Mouse (Mus musculus) limb, embryonic 11.5 days (tissue): ENCODE measurements around the gene Bcl6b. TPM values are rescaled to one million over a fixed set of nuclear protein-coding genes. Genes with fewer than 3 reads are reported as not detected.

Experiments used
- ATAC-seq: fragments of 200-750 bp; cut with Nextera tagmentation; 2 replicates; pipeline ENCODE4 v1.8.0; 2017; ENCODE audit warnings: low read depth; ENCODE audit not compliant: insufficient number of reproducible peaks, low FRiP score, low TSS enrichment
- DNase-seq: peaks from one replicate; pipeline ENCODE4 v3.0.0-alpha.2; 2015; ENCODE audit warnings: low spot score
- H3K27ac ChIP-seq: fragments of 300-500 bp; sonication (generic); replicated peaks from 2 replicates; pipeline ENCODE4 v1.5.1; 2014; ENCODE audit warnings: low read depth, mild to moderate bottlenecking, low read length
- H3K27me3 ChIP-seq: fragments of 300-500 bp; sonication (generic); 2 replicates; pipeline ENCODE4 v1.6.1; 2014; ENCODE audit warnings: mild to moderate bottlenecking, low read length, mixed read lengths; ENCODE audit not compliant: control insufficient read depth, insufficient read depth
- H3K36me3 ChIP-seq: fragments of 300-500 bp; sonication (generic); 2 replicates; pipeline ENCODE4 v1.6.1; 2014; ENCODE audit warnings: mild to moderate bottlenecking, low read length, moderate library complexity, mixed read lengths; ENCODE audit not compliant: control insufficient read depth, insufficient read depth
- H3K4me1 ChIP-seq: fragments of 300-500 bp; sonication (generic); 2 replicates; pipeline ENCODE4 v1.6.1; 2014; ENCODE audit warnings: low read length, mixed read lengths; ENCODE audit not compliant: control insufficient read depth, insufficient read depth
- H3K4me2 ChIP-seq: fragments of 300-500 bp; sonication (generic); 2 replicates; pipeline ENCODE4 v1.6.1; 2014; ENCODE audit warnings: low read depth, mild to moderate bottlenecking, moderate library complexity; ENCODE audit not compliant: severe bottlenecking
- H3K4me3 ChIP-seq: fragments of 300-500 bp; sonication (generic); 2 replicates; pipeline ENCODE4 v1.5.1; 2014; ENCODE audit warnings: low read depth, low read length
- H3K9ac ChIP-seq: fragments of 300-500 bp; sonication (generic); 2 replicates; pipeline ENCODE4 v1.6.1; 2014; ENCODE audit warnings: mild to moderate bottlenecking, low read length
- H3K9me3 ChIP-seq: fragments of 300-500 bp; sonication (generic); 2 replicates; pipeline ENCODE4 v1.6.1; 2016; ENCODE audit warnings: low read length; ENCODE audit not compliant: control insufficient read depth
- WGBS: fragments of 180-500 bp; shearing (Covaris S2); extraction: QIAGEN DNeasy Blood & Tissue Kit; methylation state at CpG from one replicate; pipeline ENCODE4 v1.1.7; 2014; 5-methylcytosine and 5-hydroxymethylcytosine counted together
- polyA plus RNA-seq: library from polyadenylated mRNA; unstranded; fragments of >200 nt; fragmentation: Nextera tagmentation; extraction: Ambion mirVana; gene quantifications from 2 replicates; pipeline ENCODE4 v1.2.1, GENCODE M21; 2014

Bcl6b gene
- polyA plus RNA-seq, 1 experiment from 2014 or later: 7.5 TPM

DNA sequence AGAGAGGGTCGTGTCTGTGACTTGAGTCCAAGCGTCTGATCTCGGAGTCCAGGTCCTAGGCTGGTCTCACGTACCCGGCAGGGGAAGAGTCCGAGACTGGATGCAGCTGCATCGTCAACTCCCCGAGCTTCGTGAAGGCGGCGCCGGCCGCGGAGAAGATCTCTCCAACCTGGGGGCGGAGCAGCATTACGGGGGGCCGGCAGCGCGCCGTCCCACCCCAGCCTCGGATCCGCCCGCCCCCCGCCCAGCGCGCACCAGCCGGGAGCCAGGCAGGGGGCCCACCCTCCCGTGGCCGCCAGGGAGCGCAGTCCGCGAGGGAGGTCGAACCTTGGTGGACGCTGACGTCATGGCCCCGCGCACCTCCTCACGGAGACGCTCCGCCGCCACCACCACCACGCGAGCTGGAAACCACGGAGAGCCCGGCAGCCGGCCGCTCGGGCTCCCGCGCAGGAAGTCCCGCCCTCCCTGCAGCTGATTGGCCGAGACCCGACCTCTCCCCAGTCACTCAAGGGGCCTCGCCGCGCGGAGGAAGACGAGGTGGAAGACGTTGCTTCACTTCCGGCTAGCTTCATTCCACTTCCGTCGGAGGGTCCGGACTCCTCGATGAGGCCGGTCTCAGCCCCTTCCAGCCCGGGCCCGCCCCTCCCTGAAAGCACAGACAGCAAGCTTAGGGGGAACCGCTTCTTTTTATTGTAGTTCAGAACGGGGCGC lies 8.0 kb upstream of the Bcl6b start, which contains the start of gene 0610010K14Rik:
Gene 0610010K14Rik, minus strand, starts transcription at position 458 of the 711 bp plus-strand sequence.
- H3K36me3 ChIP-seq: peaks cover 7% of the 10 kb centered on the region; the same call in 1 of the 2 replicates
- peak within 1 kb of the TSS; percentile 84 for H3K27ac ChIP-seq
- H3K4me1 ChIP-seq: peaks cover 22% of the 10 kb centered on the region
- peak within 1 kb of the TSS; percentile 89 for H3K4me3 ChIP-seq
- DNase-seq (peak; percentile 99), ATAC-seq (peak; percentile 87)
- WGBS: under 1% methylated on average over 68 of the region's 70 CpGs
- H3K27me3 ChIP-seq: no peaks in the 10 kb centered on the region
- peak within 1 kb of the TSS; percentile 84 for H3K9ac ChIP-seq
- peak within 1 kb of the TSS; percentile 93 for H3K4me2 ChIP-seq
- H3K9me3 ChIP-seq: no peaks in the 10 kb centered on the region

DNA sequence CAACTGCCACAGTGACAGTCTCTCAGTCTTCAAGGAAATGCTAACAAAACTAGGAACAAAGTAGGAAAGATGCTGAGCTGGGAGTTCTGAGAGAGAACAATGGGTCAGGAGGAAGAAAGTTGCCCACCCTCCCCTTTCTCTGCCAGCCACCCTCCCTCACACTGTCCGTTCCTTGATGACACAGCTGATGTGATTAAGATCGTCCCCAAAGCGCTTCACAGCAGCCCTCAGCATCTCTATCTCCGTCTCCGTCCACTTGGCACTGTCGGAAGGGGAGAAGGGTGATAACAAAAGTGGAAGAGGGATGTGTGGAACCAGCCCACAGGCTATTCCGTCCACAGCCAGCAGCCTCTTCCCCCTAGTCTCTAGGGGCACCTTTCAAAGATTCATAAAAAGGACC lies 7.1 kb upstream of the Bcl6b start:
- Histone ChIP-seq H3K4me1 (peaks cover 25% of the 10 kb centered on the region), H3K27me3 (no peaks in the 10 kb centered on the region), H3K36me3 (peaks cover 7% of the 10 kb centered on the region; the same call in 1 of the 2 replicates), H3K4me2 (peak overlapping the region; percentile 93), H3K9me3 (no peaks in the 10 kb centered on the region), H3K4me3 (peak overlapping the region; percentile 89), H3K27ac (peak overlapping the region; percentile 84), H3K9ac (peak overlapping the region; percentile 84)
- WGBS: 49% methylated on average over 7 of the region's 7 CpGs
- DNase-seq: no peak
- ATAC-seq: no peak

DNA sequence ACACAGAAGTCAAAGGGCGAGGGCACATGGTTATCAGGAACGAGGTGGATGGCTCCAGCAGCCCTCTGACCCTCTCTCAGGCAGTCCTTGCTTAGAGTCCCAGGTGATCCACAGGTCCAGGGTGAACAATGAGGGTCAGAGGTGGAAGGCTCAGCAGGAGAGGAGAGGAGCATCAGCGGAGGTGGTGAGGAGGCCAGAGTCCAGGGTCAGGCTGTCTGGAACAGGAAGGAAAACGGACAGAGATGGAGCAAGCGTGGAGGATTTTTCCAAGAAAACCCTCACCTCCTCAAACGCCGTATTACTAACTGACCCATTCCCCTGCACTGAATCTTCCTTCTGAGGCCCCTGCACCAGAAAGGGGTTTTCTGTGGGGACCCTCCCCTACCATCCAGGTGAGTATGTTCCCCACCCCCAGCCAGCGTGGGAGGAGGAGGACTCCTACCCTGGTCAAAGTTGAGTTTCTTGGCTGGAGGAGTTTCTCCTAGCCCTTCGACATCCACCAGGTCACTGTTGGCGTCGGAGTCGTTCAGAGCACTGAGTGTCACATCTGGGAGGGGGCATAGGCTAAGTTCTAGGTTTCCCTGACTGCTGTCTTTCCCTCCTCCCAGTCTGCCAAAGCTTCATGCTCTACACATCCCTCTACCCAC lies 5.8 kb upstream of the Bcl6b start:
- Histone ChIP-seq H3K4me1 (peaks cover 25% of the 10 kb centered on the region), H3K9me3 (no peaks in the 10 kb centered on the region), H3K27ac (no peak overlapping the region), H3K27me3 (no peaks in the 10 kb centered on the region; the same call in 1 of the 2 replicates), H3K36me3 (peaks cover 7% of the 10 kb centered on the region; the same call in 1 of the 2 replicates), H3K4me3 (no peak overlapping the region), H3K4me2 (no peak overlapping the region), H3K9ac (no peak overlapping the region)
- ATAC-seq (no peak), DNase-seq (no peak)
- 93% methylated on average over 12 of the region's 12 CpGs for WGBS

DNA sequence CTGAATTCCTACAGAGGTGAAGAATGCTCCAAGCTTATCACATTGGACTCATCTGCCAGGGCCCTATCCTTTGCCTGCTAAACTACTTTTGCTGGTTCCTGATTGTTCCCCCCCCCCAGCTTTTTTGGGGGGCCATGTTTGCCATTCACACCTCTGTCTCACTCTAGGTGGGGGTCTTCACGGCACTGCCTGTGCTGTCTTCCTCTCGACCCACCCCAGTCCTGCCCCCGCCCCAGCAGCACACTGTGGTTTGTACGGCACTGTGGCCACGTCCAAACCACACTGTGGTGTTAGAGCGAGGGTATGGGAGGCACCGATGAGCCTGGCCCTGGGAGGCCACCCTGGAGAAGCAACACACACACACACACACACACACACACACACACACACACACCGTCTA lies 4.9 kb upstream of the Bcl6b start:
- DNase-seq: no peak

DNA sequence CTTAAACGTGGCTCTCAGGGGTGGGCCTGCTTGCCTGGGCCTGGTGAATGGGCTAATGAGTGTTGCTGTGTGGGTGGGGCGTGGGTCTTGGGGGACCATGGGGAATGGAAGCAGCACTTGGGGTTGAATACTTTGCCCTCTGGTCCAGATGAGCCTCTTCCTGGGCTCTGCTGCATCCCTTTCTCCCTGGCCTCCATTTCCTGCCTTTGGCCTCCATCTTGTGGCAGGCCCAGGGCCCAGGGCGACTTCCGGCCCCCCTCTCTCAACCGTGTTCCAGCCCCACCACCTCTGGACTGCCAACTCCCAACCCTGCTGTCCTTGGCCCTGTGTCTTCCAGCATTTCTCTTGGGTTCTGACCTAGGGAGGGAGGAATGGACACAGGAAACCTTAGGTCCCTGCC lies 4.4 kb upstream of the Bcl6b start:
- Histone ChIP-seq H3K27me3 (peaks cover 13% of the 10 kb centered on the region), H3K4me2 (no peak overlapping the region), H3K36me3 (peaks cover 7% of the 10 kb centered on the region; the same call in 1 of the 2 replicates), H3K9me3 (no peaks in the 10 kb centered on the region), H3K4me3 (no peak overlapping the region), H3K4me1 (peaks cover 29% of the 10 kb centered on the region), H3K27ac (no peak overlapping the region), H3K9ac (no peak overlapping the region)
- DNase-seq: no peak
- no peak for ATAC-seq
- 70% methylated on average over 5 of the region's 5 CpGs for WGBS

More for the DNA sequence above, 4.9 kb upstream of the Bcl6b start:
- 92% methylated on average over 8 of the region's 8 CpGs for WGBS
- no peak overlapping the region for H3K27ac ChIP-seq
- peaks cover 26% of the 10 kb centered on the region for H3K4me1 ChIP-seq
- ATAC-seq: no peak
- H3K36me3 ChIP-seq: peaks cover 7% of the 10 kb centered on the region; the same call in 1 of the 2 replicates
- H3K9ac ChIP-seq: no peak overlapping the region
- H3K9me3 ChIP-seq: no peaks in the 10 kb centered on the region
- H3K4me3 ChIP-seq: no peak overlapping the region
- H3K4me2 ChIP-seq: no peak overlapping the region
- peaks cover 9% of the 10 kb centered on the region for H3K27me3 ChIP-seq

DNA sequence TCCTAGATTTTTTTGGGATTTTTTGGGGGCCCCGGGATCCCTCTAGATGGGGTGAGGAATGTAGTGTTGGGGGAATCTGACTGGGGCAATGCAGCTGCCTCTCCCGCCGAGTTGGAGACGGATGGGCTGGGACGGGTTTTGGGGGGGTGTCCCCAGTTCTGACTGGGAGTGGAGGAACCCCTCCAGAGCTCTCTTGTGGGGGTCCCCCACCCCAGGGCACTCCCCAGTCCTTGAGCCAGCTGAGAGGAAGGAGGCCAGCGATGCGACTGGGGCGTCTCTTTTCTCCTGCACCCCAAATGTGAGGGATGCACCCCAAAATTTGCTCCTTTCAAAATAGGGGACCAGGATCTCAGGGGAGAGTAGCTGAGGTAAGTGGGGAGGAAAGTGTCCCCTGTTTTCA lies 3.4 kb upstream of the Bcl6b start:
- WGBS: 39% methylated on average over 8 of the region's 8 CpGs
- peak overlapping the region; percentile 61 for H3K4me2 ChIP-seq
- peak overlapping the region; percentile 67 for H3K9ac ChIP-seq
- peaks cover 23% of the 10 kb centered on the region for H3K27me3 ChIP-seq
- ATAC-seq (no peak), DNase-seq (no peak)
- peaks cover 23% of the 10 kb centered on the region for H3K4me1 ChIP-seq
- peaks cover 7% of the 10 kb centered on the region; the same call in 1 of the 2 replicates for H3K36me3 ChIP-seq
- H3K4me3 ChIP-seq: peak overlapping the region; percentile 28; the same call in 1 of the 2 replicates
- H3K9me3 ChIP-seq: no peaks in the 10 kb centered on the region
- no peak overlapping the region; the same call in 1 of the 2 replicates for H3K27ac ChIP-seq

DNA sequence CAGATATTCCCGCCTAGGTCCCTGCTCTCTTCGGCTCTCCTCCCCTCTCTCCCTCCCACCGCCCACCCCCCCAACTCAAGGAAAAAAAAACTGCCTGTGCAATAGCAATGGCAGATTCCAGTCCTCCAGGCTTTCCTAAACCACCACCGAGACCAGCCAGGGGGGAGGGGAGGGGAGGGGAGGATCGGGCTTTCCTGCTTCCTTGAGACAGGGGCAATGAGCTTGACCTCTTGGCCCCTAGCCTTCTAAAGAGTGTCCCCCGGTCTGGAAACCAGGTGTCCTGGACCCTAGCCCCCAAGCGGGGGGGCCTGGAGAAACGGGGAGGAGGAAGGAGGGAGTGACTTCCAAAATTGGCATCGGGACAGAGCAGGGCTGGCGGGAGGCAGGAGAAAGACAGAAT lies 2.9 kb upstream of the Bcl6b start:
- peak overlapping the region; percentile 28 for H3K4me3 ChIP-seq
- H3K9me3 ChIP-seq: no peaks in the 10 kb centered on the region
- no peak for ATAC-seq
- no peak overlapping the region; the same call in 1 of the 2 replicates for H3K27ac ChIP-seq
- peaks cover 28% of the 10 kb centered on the region for H3K27me3 ChIP-seq
- peaks cover 7% of the 10 kb centered on the region; the same call in 1 of the 2 replicates for H3K36me3 ChIP-seq
- 6% methylated on average over 9 of the region's 10 CpGs for WGBS
- DNase-seq: peak; percentile 80
- H3K9ac ChIP-seq: peak overlapping the region; percentile 67
- peaks cover 23% of the 10 kb centered on the region for H3K4me1 ChIP-seq
- H3K4me2 ChIP-seq: peak overlapping the region; percentile 61

DNA sequence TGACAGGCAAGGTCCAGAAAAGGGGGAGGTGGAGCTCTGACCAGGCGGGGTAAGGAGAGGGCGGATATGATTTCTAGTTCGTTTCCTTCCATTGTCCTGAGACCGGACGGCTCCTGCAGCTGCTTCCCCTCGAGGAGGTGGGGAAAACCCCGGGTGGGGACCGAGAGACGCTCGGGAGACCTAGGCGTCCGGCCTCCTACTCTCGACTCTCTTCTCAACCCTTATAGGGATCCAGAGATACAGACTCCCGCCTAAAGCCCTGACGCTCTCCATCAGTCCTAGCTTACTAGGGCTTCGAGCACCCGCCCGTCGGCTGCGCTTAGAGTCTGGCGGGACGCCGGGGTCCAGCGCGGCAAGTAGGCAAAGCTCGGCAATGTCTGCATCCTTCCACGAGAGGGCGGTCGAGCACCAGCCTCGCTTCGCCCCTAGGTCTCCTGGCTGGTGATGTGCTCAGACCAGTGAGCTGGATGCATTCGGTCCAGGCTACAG lies 685 bp upstream of the Bcl6b start:
- Histone ChIP-seq H3K4me2 (peak overlapping the region; percentile 37; the same call in 1 of the 2 replicates), H3K9ac (no peak overlapping the region), H3K4me3 (peak overlapping the region; percentile 21; the same call in 1 of the 2 replicates), H3K27me3 (peaks cover 51% of the 10 kb centered on the region), H3K27ac (no peak overlapping the region), H3K36me3 (peaks cover 7% of the 10 kb centered on the region; the same call in 1 of the 2 replicates), H3K4me1 (peaks cover 20% of the 10 kb centered on the region), H3K9me3 (no peaks in the 10 kb centered on the region)
- ATAC-seq (peak; percentile 27; the same call in 1 of the 2 replicates), DNase-seq (peak; percentile 94)
- 2% methylated on average over 32 of the region's 32 CpGs for WGBS
